Mouse (Mus musculus): ENCODE measurements around the gene Gm28035. TPM values are rescaled to one million over a fixed set of nuclear protein-coding genes. Genes with fewer than 3 reads are reported as not detected.

The Gm28035 gene
- polyA plus RNA-seq, 1 experiment from 2014 or later = 0.20 TPM

- DNase-seq (peak; percentile 8), ATAC-seq (ENCODE audit: insufficient read depth) (no peak)
- Histone ChIP-seq H3K36me3 (ENCODE audit: insufficient read depth) (no peaks in the 10 kb centered on the region), H3K4me3 (ENCODE audit: low read depth, low read length) (no peak overlapping the region), H3K27me3 (ENCODE audit: insufficient read depth, low read length) (no peaks in the 10 kb centered on the region), H3K9me3 (ENCODE audit: low read depth, low read length) (no peaks in the 10 kb centered on the region), H3K27ac (ENCODE audit: low read depth) (no peak overlapping the region), H3K4me2 (no peak overlapping the region), H3K4me1 (ENCODE audit: insufficient read depth) (no peaks in the 10 kb centered on the region), H3K9ac (no peak overlapping the region)
- TF ChIP-seq CTCF (IDR thresholded peaks at IDR 0.05; ENCODE audit: low read depth) = no peak
- 82% methylated on average over 3 of the region's 3 CpGs for WGBS
These were observed 25.6 kb upstream of the Gm28035 start for GRCm38 (mm10) chr2:30214745-30215144.

- no peaks in the 10 kb centered on the region for H3K4me1 ChIP-seq (ENCODE audit: insufficient read depth)
- H3K27me3 ChIP-seq (ENCODE audit: insufficient read depth, low read length) = no peaks in the 10 kb centered on the region
- TF ChIP-seq CTCF (IDR thresholded peaks at IDR 0.05; ENCODE audit: low read depth) = no peak
- DNase-seq (no peak), ATAC-seq (ENCODE audit: insufficient read depth) (no peak)
- no peak overlapping the region for H3K4me3 ChIP-seq (ENCODE audit: low read depth, low read length)
- WGBS = 50% methylated on average over 6 of the region's 6 CpGs
- no peaks in the 10 kb centered on the region for H3K36me3 ChIP-seq (ENCODE audit: insufficient read depth)
- no peaks in the 10 kb centered on the region for H3K9me3 ChIP-seq (ENCODE audit: low read depth, low read length)
- H3K9ac ChIP-seq = no peak overlapping the region
- no peak overlapping the region for H3K4me2 ChIP-seq
- no peak overlapping the region for H3K27ac ChIP-seq (ENCODE audit: low read depth)
These were observed 24.9 kb upstream of the Gm28035 start for GRCm38 (mm10) chr2:30215493-30215892.

- Histone ChIP-seq H3K4me2 (no peak overlapping the region), H3K9me3 (ENCODE audit: low read depth, low read length) (no peaks in the 10 kb centered on the region), H3K27ac (ENCODE audit: low read depth) (no peak overlapping the region), H3K4me1 (ENCODE audit: insufficient read depth) (no peaks in the 10 kb centered on the region), H3K27me3 (ENCODE audit: insufficient read depth, low read length) (no peaks in the 10 kb centered on the region), H3K9ac (no peak overlapping the region), H3K4me3 (ENCODE audit: low read depth, low read length) (no peak overlapping the region), H3K36me3 (ENCODE audit: insufficient read depth) (no peaks in the 10 kb centered on the region)
- ATAC-seq (ENCODE audit: insufficient read depth) (no peak), DNase-seq (no peak)
- 92% methylated on average over 5 of the region's 5 CpGs for WGBS
- TF ChIP-seq CTCF (IDR thresholded peaks at IDR 0.05; ENCODE audit: low read depth) = no peak
These were observed 24.1 kb upstream of the Gm28035 start for GRCm38 (mm10) chr2:30216293-30216692.

GRCm38 (mm10) chr2:30235593-30235992 is 4.8 kb upstream of the Gm28035 start:
- Histone ChIP-seq H3K4me2 (no peak overlapping the region), H3K27ac (ENCODE audit: low read depth) (no peak overlapping the region), H3K9me3 (ENCODE audit: low read depth, low read length) (no peaks in the 10 kb centered on the region), H3K9ac (no peak overlapping the region), H3K4me1 (ENCODE audit: insufficient read depth) (peaks cover 14% of the 10 kb centered on the region), H3K27me3 (ENCODE audit: insufficient read depth, low read length) (no peaks in the 10 kb centered on the region), H3K4me3 (ENCODE audit: low read depth, low read length) (no peak overlapping the region), H3K36me3 (ENCODE audit: insufficient read depth) (peaks cover 3% of the 10 kb centered on the region)
- ATAC-seq (ENCODE audit: insufficient read depth) = no peak
- WGBS = 78% methylated on average over 5 of the region's 5 CpGs
- no peak for DNase-seq
- no peak for TF ChIP-seq CTCF (IDR thresholded peaks at IDR 0.05; ENCODE audit: low read depth)

DNA sequence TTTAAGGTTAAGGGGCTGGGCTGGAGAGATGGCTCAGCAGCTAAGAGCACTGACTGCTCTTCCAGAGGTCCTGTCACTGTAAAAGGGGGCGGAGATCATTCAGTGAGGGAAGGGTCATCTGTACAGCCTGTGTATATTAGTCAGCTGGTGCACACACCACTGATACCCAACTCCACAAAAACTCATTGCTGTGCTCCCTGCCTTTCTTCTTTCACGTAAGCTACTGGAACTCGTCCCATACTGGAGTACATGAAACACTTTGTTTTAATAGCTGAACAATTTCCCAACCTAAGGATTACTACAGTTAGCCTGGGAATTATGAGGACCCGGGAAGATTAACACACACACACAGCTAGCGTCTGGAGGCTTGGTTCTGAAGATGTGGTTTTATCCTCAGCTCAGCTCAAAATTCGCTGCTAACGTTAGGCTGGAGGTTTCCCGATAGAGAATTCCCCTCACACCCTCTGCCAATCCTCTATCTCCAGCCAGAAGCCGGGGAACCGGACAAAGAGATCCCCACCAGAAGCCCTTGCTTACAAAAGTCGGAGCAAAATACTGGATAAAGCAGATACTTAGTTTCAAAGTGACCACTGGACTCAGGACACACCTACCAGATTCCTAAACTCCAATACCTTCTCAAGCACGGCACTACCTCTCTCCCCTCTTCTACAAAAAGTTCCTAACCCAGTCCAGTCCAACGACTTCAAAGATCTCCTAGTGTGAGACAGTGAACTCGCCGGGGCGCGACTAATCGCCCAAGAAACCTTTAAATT is 3.8 kb upstream of the Gm28035 start:
- ATAC-seq (ENCODE audit: insufficient read depth) (0 out of 2 replicates have a peak, but pooled peaks have one; percentile 1), DNase-seq (peak; percentile 34)
- Histone ChIP-seq H3K9me3 (ENCODE audit: low read depth, low read length) (no peaks in the 10 kb centered on the region), H3K4me3 (ENCODE audit: low read depth, low read length) (peak overlapping the region; percentile 90), H3K27me3 (ENCODE audit: insufficient read depth, low read length) (no peaks in the 10 kb centered on the region), H3K27ac (ENCODE audit: low read depth) (peak overlapping the region; percentile 55), H3K36me3 (ENCODE audit: insufficient read depth) (peaks cover 13% of the 10 kb centered on the region), H3K9ac (peak overlapping the region; percentile 72), H3K4me1 (ENCODE audit: insufficient read depth) (peaks cover 14% of the 10 kb centered on the region), H3K4me2 (peak overlapping the region; percentile 88)
- WGBS = 3% methylated on average over 18 of the region's 18 CpGs
- TF ChIP-seq CTCF (IDR thresholded peaks at IDR 0.05; ENCODE audit: low read depth) = no peak

DNA sequence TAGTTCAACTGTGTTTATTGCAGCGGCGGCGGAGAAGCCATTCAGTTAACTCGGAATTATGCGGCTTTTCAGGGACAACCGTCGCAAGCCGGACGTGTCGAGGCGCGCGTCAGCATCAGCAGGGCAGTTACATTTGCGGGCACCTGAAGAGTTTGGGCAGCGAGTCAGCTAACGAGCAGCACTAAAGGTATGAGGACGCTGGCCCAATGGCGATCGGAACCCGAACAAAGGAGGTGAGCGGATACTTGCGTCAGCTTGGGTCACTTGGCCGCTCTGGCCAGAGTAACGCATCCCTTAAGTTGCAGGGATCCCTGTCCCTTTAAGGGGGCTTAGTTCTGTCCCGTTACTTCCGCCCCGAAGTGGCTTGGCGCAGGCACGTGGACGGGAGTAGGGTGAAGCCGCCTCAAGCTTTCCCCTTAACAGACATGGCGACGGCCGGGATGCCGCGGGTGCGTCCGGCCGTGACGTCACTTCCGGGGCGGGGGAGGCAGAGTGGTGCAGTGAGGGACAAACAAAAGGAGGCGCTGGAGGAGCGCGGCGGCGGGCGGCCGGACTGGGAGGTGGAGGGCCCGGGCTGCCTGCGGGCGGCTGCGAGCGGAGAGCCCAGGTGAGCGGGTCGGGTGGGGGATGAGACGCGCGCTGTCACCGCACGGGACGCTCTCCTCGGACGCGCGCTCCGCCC is 3.0 kb upstream of the Gm28035 start, which contains the start of gene Lrrc8a:
TSS of gene Lrrc8a (plus strand) at position 517 of the 682 bp plus-strand sequence.
- DNase-seq (peak; percentile 98), ATAC-seq (ENCODE audit: insufficient read depth) (peak; percentile 98)
- Histone ChIP-seq H3K9me3 (ENCODE audit: low read depth, low read length) (no peaks in the 10 kb centered on the region), H3K4me3 (ENCODE audit: low read depth, low read length) (peak within 1 kb of the TSS; percentile 90), H3K27ac (ENCODE audit: low read depth) (peak within 1 kb of the TSS; percentile 91), H3K27me3 (ENCODE audit: insufficient read depth, low read length) (no peaks in the 10 kb centered on the region), H3K9ac (peak within 1 kb of the TSS; percentile 72), H3K4me2 (peak within 1 kb of the TSS; percentile 88), H3K4me1 (ENCODE audit: insufficient read depth) (peaks cover 14% of the 10 kb centered on the region), H3K36me3 (ENCODE audit: insufficient read depth) (peaks cover 21% of the 10 kb centered on the region)
- TF ChIP-seq CTCF (IDR thresholded peaks at IDR 0.05; ENCODE audit: low read depth) = no peak; the same call in 1 of the 2 replicates
- WGBS = under 1% methylated on average over 62 of the region's 67 CpGs

DNA sequence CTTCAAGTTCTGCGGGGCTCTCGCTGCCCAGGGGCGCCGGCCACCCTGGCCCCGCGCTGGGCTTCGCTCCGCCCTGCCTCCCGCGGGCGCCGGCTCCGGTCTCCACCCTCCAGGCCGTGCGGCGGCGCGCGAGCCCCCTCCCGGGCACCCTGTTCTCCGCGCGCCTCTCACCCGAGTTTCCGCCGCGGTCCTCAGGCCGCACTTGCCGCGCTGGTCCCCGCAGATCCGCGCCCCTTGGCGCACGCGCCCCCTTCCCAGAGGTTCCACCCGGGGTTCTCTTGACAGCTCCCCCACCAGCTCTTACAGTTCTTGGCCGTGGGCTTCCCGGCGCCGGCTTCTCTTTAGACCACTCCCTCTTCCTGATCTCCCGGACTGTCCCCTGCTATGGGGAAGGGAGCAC is 2.5 kb upstream of the Gm28035 start:
- H3K4me1 ChIP-seq (ENCODE audit: insufficient read depth) = peaks cover 14% of the 10 kb centered on the region
- peak overlapping the region; percentile 91 for H3K27ac ChIP-seq (ENCODE audit: low read depth)
- no peaks in the 10 kb centered on the region for H3K27me3 ChIP-seq (ENCODE audit: insufficient read depth, low read length)
- H3K36me3 ChIP-seq (ENCODE audit: insufficient read depth) = peaks cover 26% of the 10 kb centered on the region
- peak overlapping the region; percentile 88 for H3K4me2 ChIP-seq
- peak overlapping the region; percentile 72 for H3K9ac ChIP-seq
- DNase-seq (peak; percentile 77), ATAC-seq (ENCODE audit: insufficient read depth) (peak; percentile 90)
- H3K4me3 ChIP-seq (ENCODE audit: low read depth, low read length) = peak overlapping the region; percentile 90
- no peak for TF ChIP-seq CTCF (IDR thresholded peaks at IDR 0.05; ENCODE audit: low read depth)
- no peaks in the 10 kb centered on the region for H3K9me3 ChIP-seq (ENCODE audit: low read depth, low read length)
- WGBS = under 1% methylated on average over 40 of the region's 42 CpGs

Measured in lung, embryonic 14.5 days (tissue).